Mouse (Mus musculus): ENCODE results near the gene Zfp462. TPM values are rescaled to one million over a fixed set of nuclear protein-coding genes. Genes with fewer than 3 reads are reported as not detected.

Zfp462 gene
- total and polyA plus RNA-seq, 3 experiments = not detected

- no peak for TF ChIP-seq JUND (conservative IDR thresholded peaks at IDR 0.05; ENCODE audit: low read depth, low read length)
- no peak for TF ChIP-seq CHD1 (IDR thresholded peaks at IDR 0.05; ENCODE audit: low read depth, low read length)
- TF ChIP-seq MXI1 (IDR thresholded peaks at IDR 0.05; ENCODE audit: low read depth, low read length) = no peak
- no peak for TF ChIP-seq RAD21 (IDR thresholded peaks at IDR 0.05; ENCODE audit: low read depth, low read length)
- no peak for TF ChIP-seq IRF4 (IDR thresholded peaks at IDR 0.05; ENCODE audit: low read depth, low read length)
- TF ChIP-seq NRF1 (IDR thresholded peaks at IDR 0.05; ENCODE audit: low read depth, low read length) = no peak
- no peak for TF ChIP-seq SIN3A (IDR thresholded peaks at IDR 0.05; ENCODE audit: low read length)
- no peak for TF ChIP-seq ELF1 (IDR thresholded peaks at IDR 0.05; ENCODE audit: low read depth, low read length)
- TF ChIP-seq ZKSCAN1 (IDR thresholded peaks at IDR 0.05; ENCODE audit: borderline replicate concordance, low read depth, low read length) = no peak
- no peak for TF ChIP-seq USF1 (IDR thresholded peaks at IDR 0.05; ENCODE audit: low read depth, low read length)
- TF ChIP-seq SMC3 (IDR thresholded peaks at IDR 0.05; ENCODE audit: low read depth, low read length) = no peak
- TF ChIP-seq USF2 (conservative IDR thresholded peaks at IDR 0.05; ENCODE audit: low read depth, low read length) = no peak
- no peak for TF ChIP-seq ZNF384 (IDR thresholded peaks at IDR 0.05; ENCODE audit: low read depth, low read length)
- peaks cover 27% of the 10 kb centered on the region for H3K9me3 ChIP-seq (replicated peaks; ENCODE audit: low read length)
- dilution Hi-C loops (cut with MboI; ENCODE audit: extremely low pct_ligation_motif_present, extremely low pct_unique_long_range_greater_than_20kb, low sequenced_read_pairs) = no loop called here
Observed at GRCm38 (mm10) chr4:54950136-54950535, 5.3 kb downstream of the Zfp462 start.

GRCm38 (mm10) chr4:54950866-54951265 is 6.0 kb downstream of the Zfp462 start:
- no peak overlapping the region for H3K4me2 ChIP-seq (ENCODE audit: insufficient read depth, low read depth, poor library complexity, severe bottlenecking)
- DNase-seq (ENCODE audit: extremely low read depth) = no peak
- no peaks in the 10 kb centered on the region for H3K36me3 ChIP-seq (replicated peaks in 1 of 2; ENCODE audit: control insufficient read depth in 1 of 2, insufficient read depth in 1 of 2, low read length in 1 of 2)
- no peaks in the 10 kb centered on the region for H3K79me2 ChIP-seq (replicated peaks; ENCODE audit: control insufficient read depth, extremely low read depth, insufficient read depth, poor library complexity, severe bottlenecking)
- H3K27ac ChIP-seq (ENCODE audit: insufficient read depth, low read depth) = no peak overlapping the region
- H3K4me3 ChIP-seq (replicated peaks in 1 of 3; ENCODE audit: low read depth in 2 of 3, low read length in 2 of 3, poor library complexity in 1 of 3) = no peak overlapping the region
- H3K4me1 ChIP-seq (ENCODE audit: control insufficient read depth in 1 of 2, insufficient read depth in 2 of 2) = no peaks in the 10 kb centered on the region
- H3K9me3 ChIP-seq (replicated peaks; ENCODE audit: low read length) = peaks cover 26% of the 10 kb centered on the region
- no peak for TF ChIP-seq HCFC1 (IDR thresholded peaks at IDR 0.05; ENCODE audit: low read depth, low read length)
- in situ Hi-C loops (cut with MboI; ENCODE audit: low pct_ligation_motif_present, low pct_unique_long_range_greater_than_20kb, low sequenced_read_pairs) (no loop called here), dilution Hi-C loops (cut with MboI; ENCODE audit: extremely low pct_ligation_motif_present, extremely low pct_unique_long_range_greater_than_20kb, low sequenced_read_pairs) (no loop called here)
- H3K9ac ChIP-seq (ENCODE audit: insufficient read depth, low read depth) = no peak overlapping the region
- no peaks in the 10 kb centered on the region for H3K27me3 ChIP-seq (replicated peaks)

More at GRCm38 (mm10) chr4:54950136-54950535, 5.3 kb downstream of the Zfp462 start:
- Histone ChIP-seq H3K9ac (ENCODE audit: insufficient read depth, low read depth) (no peak overlapping the region), H3K36me3 (replicated peaks in 1 of 2; ENCODE audit: control insufficient read depth in 1 of 2, insufficient read depth in 1 of 2, low read length in 1 of 2) (no peaks in the 10 kb centered on the region), H3K4me3 (replicated peaks in 1 of 3; ENCODE audit: low read depth in 2 of 3, low read length in 2 of 3, poor library complexity in 1 of 3) (no peak overlapping the region), H3K4me1 (ENCODE audit: control insufficient read depth in 1 of 2, insufficient read depth in 2 of 2) (no peaks in the 10 kb centered on the region), H3K4me2 (ENCODE audit: insufficient read depth, low read depth, poor library complexity, severe bottlenecking) (no peak overlapping the region), H3K79me2 (replicated peaks; ENCODE audit: control insufficient read depth, extremely low read depth, insufficient read depth, poor library complexity, severe bottlenecking) (no peaks in the 10 kb centered on the region), H3K27me3 (replicated peaks) (no peaks in the 10 kb centered on the region), H3K27ac (ENCODE audit: insufficient read depth, low read depth) (no peak overlapping the region)
- in situ Hi-C loops (cut with MboI; ENCODE audit: low pct_ligation_motif_present, low pct_unique_long_range_greater_than_20kb, low sequenced_read_pairs) = no loop called here
- DNase-seq (ENCODE audit: extremely low read depth) = no peak
